Mouse (Mus musculus): ENCODE measurements at regions not wholly inside any gene's neighbourhood (a gene's known extent, or its start where the extent isn't known, plus 50 kb on each side); places are given as distances from the start of the nearest gene placed in this dataset.

GRCm38 (mm10) chr8:89439304-89439703 is 395.3 kb upstream of the Sall1 start:
- TF ChIP-seq CTCF (IDR thresholded peaks at IDR 0.05; ENCODE audit: low read depth) (no peak), EP300 (IDR thresholded peaks at IDR 0.05; ENCODE audit: low read depth) (no peak)

Data from heart, postnatal 0 days (tissue).